Mouse (Mus musculus) cerebellum, adult 2 months (tissue): Measurements from ENCODE around the gene Phxr2. TPM values are rescaled to one million over a fixed set of nuclear protein-coding genes. Genes with fewer than 3 reads are reported as not detected.

Experiments used
- DNase-seq, 2 experiments: peaks; one replicate each; pipeline ENCODE4 v3.0.0; 2021
- H3K27ac ChIP-seq: fragments of 200-500 bp; 2 replicates; pipeline ENCODE4 v1.5.1; 2012; ENCODE audit warnings: low read length, control low read depth, inconsistent platforms; ENCODE audit not compliant: insufficient read depth
- H3K27me3 ChIP-seq: fragments of 200-500 bp; 2 replicates; pipeline ENCODE4 v1.6.1; 2012; ENCODE audit warnings: inconsistent platforms, mild to moderate bottlenecking, low read length, moderate library complexity; ENCODE audit not compliant: control insufficient read depth, insufficient read depth
- H3K4me1 ChIP-seq: fragments of 200-500 bp; 2 replicates; pipeline ENCODE4 v1.6.1; 2011; ENCODE audit warnings: low read length; ENCODE audit not compliant: control insufficient read depth, insufficient read depth
- H3K4me3 ChIP-seq: fragments of 200-500 bp; replicated peaks from 2 replicates; pipeline ENCODE3; 2011; ENCODE audit warnings: mild to moderate bottlenecking, low read depth, low read length, control low read depth; ENCODE audit not compliant: insufficient read depth
- CTCF ChIP-seq: fragments of 200-500 bp; IDR thresholded peaks from 2 replicates; pipeline ENCODE4 v1.5.1; 2011; ENCODE audit warnings: low read depth, mild to moderate bottlenecking, control low read depth, low read length, moderate library complexity, borderline replicate concordance; ENCODE audit not compliant: insufficient read depth
- POLR2A ChIP-seq: fragments of 200-500 bp; IDR thresholded peaks from 2 replicates; pipeline ENCODE4 v1.6.1; 2011; ENCODE audit warnings: low read length, control low read depth, borderline replicate concordance; ENCODE audit not compliant: insufficient read depth
- WGBS: fragments of 180-500 bp; shearing (Covaris S2); methylation state at CpG from one replicate; pipeline ENCODE4 v1.1.7; 2018; 5-methylcytosine and 5-hydroxymethylcytosine counted together
- polyA plus RNA-seq: library from polyadenylated mRNA; depleted of rRNA; stranded (reverse); fragments of >200 nt; gene quantifications from 2 replicates; pipeline ENCODE4 v1.2.3, GENCODE M21; 2012; rRNA removed

Gene Phxr2
- polyA plus RNA-seq = not detected in 2 replicates

- H3K4me1 ChIP-seq = no peaks in the 10 kb centered on the region
- no peak for DNase-seq
- 61% methylated on average over 4 of the region's 4 CpGs for WGBS
- TF ChIP-seq CTCF (no peak), POLR2A (no peak)
- H3K27ac ChIP-seq = no peak within 1 kb of the TSS
- H3K4me3 ChIP-seq = no peak within 1 kb of the TSS
- H3K27me3 ChIP-seq = no peaks in the 10 kb centered on the region
Observed at GRCm38 (mm10) chr10:99126225-99126624, at the start of gene Phxr2. Gene Phxr2 (minus strand): TSS chr10:99126325.

DNA sequence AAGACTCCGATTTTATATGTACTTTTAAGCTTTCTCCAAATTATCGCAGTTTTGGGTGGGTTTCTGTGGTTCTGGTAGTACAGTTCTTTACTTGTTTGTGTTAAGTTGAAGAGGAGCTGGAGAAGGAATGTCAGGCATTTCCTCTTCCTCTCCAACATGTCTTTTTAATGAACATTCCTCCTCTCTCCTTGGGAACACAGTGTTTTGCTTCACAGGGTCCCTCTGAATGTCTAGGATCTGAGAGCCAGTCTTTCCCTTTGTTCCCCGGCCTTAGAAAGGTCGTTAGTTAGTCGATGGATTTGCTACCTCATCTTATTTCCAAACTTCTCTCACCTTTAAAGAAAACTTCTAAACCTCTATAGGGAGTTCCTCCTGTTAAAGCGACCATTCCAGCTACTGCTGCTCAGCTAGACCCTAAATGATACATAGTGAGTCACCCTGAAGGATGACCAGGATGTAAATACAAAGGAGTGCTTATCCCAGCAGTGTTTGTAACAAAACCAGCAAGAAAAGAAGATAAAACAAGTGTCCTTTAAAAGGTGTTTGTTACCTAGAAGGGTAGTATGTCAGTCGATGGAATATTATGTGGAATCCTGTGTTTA, 46.9 kb upstream of the Phxr2 start:
- Histone ChIP-seq H3K4me1 (no peaks in the 10 kb centered on the region; the same call in none of the 2 replicates), H3K27ac (no peak overlapping the region), H3K4me3 (no peak overlapping the region), H3K27me3 (no peaks in the 10 kb centered on the region)
- TF ChIP-seq POLR2A (no peak), CTCF (no peak)
- 71% methylated on average over 7 of the region's 7 CpGs for WGBS
- DNase-seq = no peak

- H3K27ac ChIP-seq = no peak overlapping the region; the same call in 1 of the 2 replicates
- no peak for DNase-seq
- H3K4me3 ChIP-seq = no peak overlapping the region
- no peak for TF ChIP-seq POLR2A
- H3K4me1 ChIP-seq = no peaks in the 10 kb centered on the region; the same call in none of the 2 replicates
- H3K27me3 ChIP-seq = no peaks in the 10 kb centered on the region
- WGBS = 56% methylated on average over 12 of the region's 12 CpGs
Observed at GRCm38 (mm10) chr10:99171961-99172497, 45.9 kb upstream of the Phxr2 start.

DNA sequence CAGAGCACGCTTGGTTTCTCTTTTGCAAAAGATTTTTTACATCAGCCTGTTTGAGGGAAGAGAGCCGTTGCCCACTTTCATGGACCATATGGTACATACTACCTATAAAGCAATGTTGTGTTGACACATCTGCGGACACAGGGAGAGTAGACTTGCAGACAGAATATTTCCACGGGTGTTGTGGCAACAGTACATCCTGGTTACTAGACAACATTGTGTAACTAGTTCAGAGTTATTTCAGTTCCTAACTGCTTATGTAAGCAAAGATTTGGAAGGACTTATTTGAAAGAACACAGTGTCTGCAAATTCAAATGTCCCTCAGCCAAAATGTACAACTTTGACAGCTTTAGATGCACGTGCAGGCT, 43.6 kb upstream of the Phxr2 start:
- Histone ChIP-seq H3K4me3 (no peak overlapping the region), H3K27me3 (no peaks in the 10 kb centered on the region), H3K27ac (no peak overlapping the region), H3K4me1 (no peaks in the 10 kb centered on the region; the same call in none of the 2 replicates)
- DNase-seq = no peak
- 64% methylated on average over 5 of the region's 5 CpGs for WGBS
- TF ChIP-seq CTCF (no peak), POLR2A (no peak)

DNA sequence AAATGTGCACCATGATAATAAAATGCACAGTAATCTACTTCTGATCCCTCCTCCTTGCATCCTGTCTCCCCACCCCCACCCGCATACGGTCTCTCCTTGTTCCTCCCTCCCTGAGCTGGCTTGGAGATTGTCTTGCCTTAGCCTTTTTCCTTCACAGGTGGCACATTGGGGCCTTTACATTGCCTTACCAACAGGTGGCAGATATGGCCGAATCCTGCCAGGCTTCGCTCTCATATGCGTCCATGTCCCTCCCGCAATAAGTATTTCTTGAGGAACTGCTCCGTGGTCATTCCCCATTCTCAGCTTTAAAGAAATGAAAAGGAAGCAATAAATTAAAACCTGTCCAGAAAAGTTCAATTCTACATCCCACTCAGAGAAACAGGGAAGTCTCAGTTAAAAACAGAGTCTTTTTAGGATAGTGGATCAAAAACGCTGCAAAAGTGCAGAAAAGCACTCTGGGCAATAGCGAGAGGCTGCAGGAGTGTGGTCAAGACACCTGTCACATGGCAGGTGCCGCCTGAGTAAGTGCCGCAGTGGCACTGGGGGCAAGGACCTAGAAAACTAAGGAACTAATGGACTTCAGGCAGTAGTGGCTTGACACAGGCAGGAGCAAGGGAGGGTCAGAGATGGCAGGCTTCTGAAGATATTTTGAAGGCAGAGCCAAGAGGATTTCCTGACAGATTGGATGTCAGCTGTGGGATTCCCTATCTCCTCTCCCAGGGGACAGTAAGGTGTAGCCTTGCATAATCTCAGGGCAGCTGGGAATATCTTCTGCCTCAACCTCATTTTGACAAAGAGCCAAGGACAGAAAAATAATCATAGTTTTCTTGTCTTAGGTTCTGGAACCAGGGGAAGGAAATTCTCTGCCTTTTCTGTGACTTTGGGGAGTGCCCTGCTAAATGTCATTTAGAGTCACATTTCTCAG, 43.0 kb upstream of the Phxr2 start:
- TF ChIP-seq CTCF = no peak
- TF ChIP-seq POLR2A = no peak
- Histone ChIP-seq H3K4me1 (no peaks in the 10 kb centered on the region; the same call in none of the 2 replicates), H3K27ac (no peak overlapping the region), H3K4me3 (no peak overlapping the region), H3K27me3 (no peaks in the 10 kb centered on the region)
- 77% methylated on average over 11 of the region's 11 CpGs for WGBS
- peak; percentile 40 to 67 for DNase-seq

GRCm38 (mm10) chr10:99168404-99168803, 42.3 kb upstream of the Phxr2 start:
- Histone ChIP-seq H3K4me1 (no peaks in the 10 kb centered on the region; the same call in none of the 2 replicates), H3K27me3 (no peaks in the 10 kb centered on the region), H3K4me3 (no peak overlapping the region), H3K27ac (no peak overlapping the region)
- no peak for DNase-seq
- no peak for TF ChIP-seq POLR2A
- TF ChIP-seq CTCF = 0 out of 2 replicates have a peak, but pooled peaks have one; percentile 3
- 82% methylated on average over 6 of the region's 6 CpGs for WGBS

DNA sequence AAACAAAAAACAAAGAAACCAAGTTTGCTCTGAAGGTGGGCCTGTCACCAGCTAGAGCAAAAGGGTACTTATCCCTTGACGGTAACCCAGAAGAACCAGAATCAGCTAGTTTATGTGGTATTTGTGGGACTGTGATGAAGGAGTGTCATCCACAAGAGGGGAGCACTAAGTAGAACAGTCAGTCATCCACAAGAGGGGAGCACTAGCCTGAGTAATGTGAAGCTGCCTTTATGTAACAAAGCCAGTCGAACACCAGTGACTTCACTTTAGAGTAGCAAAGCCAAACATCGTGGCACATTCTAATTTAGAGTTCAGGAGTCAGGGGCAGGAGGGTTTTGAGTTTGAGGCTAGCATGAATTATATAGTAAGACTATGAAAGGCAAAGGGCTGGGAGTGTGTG, 40.3 kb upstream of the Phxr2 start:
- Histone ChIP-seq H3K27me3 (no peaks in the 10 kb centered on the region), H3K4me1 (no peaks in the 10 kb centered on the region; the same call in none of the 2 replicates), H3K27ac (no peak overlapping the region), H3K4me3 (no peak overlapping the region)
- DNase-seq = no peak
- TF ChIP-seq CTCF (no peak), POLR2A (no peak)
- WGBS = 66% methylated on average over 3 of the region's 3 CpGs
